Mouse (Mus musculus) ovary, adult 18-20 months (tissue): Measurements from ENCODE around the gene Mrpl43.

Experiments
- DNase-seq: peaks from one replicate; pipeline ENCODE4 v3.0.0; 2022; ENCODE audit warnings: low spot score, mixed read lengths

Gene Mrpl43

GRCm38 (mm10) chr19:45028746-45029145 is 22.5 kb upstream of the Mrpl43 start:
- DNase-seq, result no peak

- DNase-seq, result no peak
Measured at GRCm38 (mm10) chr19:45027848-45028247, 21.6 kb upstream of the Mrpl43 start.

GRCm38 (mm10) chr19:45026958-45027670 is 20.9 kb upstream of the Mrpl43 start:
- no peak for DNase-seq

- no peak for DNase-seq
Measured at GRCm38 (mm10) chr19:45025937-45026568, 19.8 kb upstream of the Mrpl43 start.

GRCm38 (mm10) chr19:45024775-45025174 is 18.5 kb upstream of the Mrpl43 start:
- no peak for DNase-seq

GRCm38 (mm10) chr19:45023993-45024392 is 17.8 kb upstream of the Mrpl43 start:
- no peak for DNase-seq

GRCm38 (mm10) chr19:45021362-45021761 is 15.1 kb upstream of the Mrpl43 start:
- DNase-seq, result no peak

- no peak for DNase-seq
Measured at GRCm38 (mm10) chr19:45020348-45020747, 14.1 kb upstream of the Mrpl43 start.

- DNase-seq, result no peak
Measured at GRCm38 (mm10) chr19:45018351-45018831, 12.1 kb upstream of the Mrpl43 start.

GRCm38 (mm10) chr19:45017909-45018308 is 11.7 kb upstream of the Mrpl43 start:
- DNase-seq, result peak; percentile 88

GRCm38 (mm10) chr19:45017216-45017771 is 11.1 kb upstream of the Mrpl43 start:
- DNase-seq, result peak; percentile 75

GRCm38 (mm10) chr19:45016341-45017215 is 10.3 kb upstream of the Mrpl43 start:
- peak; percentile 91 for DNase-seq

- peak; percentile 62 for DNase-seq
Measured at GRCm38 (mm10) chr19:45015518-45016281, 9.5 kb upstream of the Mrpl43 start.

GRCm38 (mm10) chr19:45014981-45015402 is 8.8 kb upstream of the Mrpl43 start:
- DNase-seq, result peak; percentile 57

- DNase-seq, result no peak
Measured at GRCm38 (mm10) chr19:45014335-45014971, 8.2 kb upstream of the Mrpl43 start, which contains the start of gene Lzts2. Lzts2 (plus strand) TSS chr19:45014414.

- no peak for DNase-seq
Measured at GRCm38 (mm10) chr19:45013581-45014225, 7.5 kb upstream of the Mrpl43 start.

- DNase-seq, result no peak
Measured at GRCm38 (mm10) chr19:45012636-45013035, 6.4 kb upstream of the Mrpl43 start.

GRCm38 (mm10) chr19:45012219-45012618 is 6.0 kb upstream of the Mrpl43 start:
- no peak for DNase-seq

- DNase-seq, result no peak
Measured at GRCm38 (mm10) chr19:45010646-45011045, 4.4 kb upstream of the Mrpl43 start.
